8 mouse cellular contexts compared by ENCODE assay signal in genomic region chr17:29491591-29492268, GRCm38 (mm10). TPM values are rescaled to one million over a fixed set of nuclear protein-coding genes. Genes with fewer than 3 reads are reported as not detected.
DNase-seq lines count a peak whose midpoint lies in the region; ATAC-seq and TF ChIP-seq lines count a peak whose summit lies in the region.

No protein-coding gene starts in this region.

- H3K27me3 ChIP-seq in heart, embryonic 15.5 days: no peaks in the 10 kb centered on the region
- no peaks in the 10 kb centered on the region for H3K27me3 ChIP-seq in lung, embryonic 15.5 days

- H3K9ac ChIP-seq in ES-E14 (ENCODE audit: insufficient read depth, low read depth, low read length, poor library complexity, severe bottlenecking): peak overlapping the region; percentile 98
- peak overlapping the region; percentile 98 for H3K9ac ChIP-seq in heart, embryonic 15.5 days
- peak overlapping the region; percentile 74 for H3K9ac ChIP-seq in lung, embryonic 15.5 days

- no peaks in the 10 kb centered on the region for H3K9me3 ChIP-seq in ES-E14 (ENCODE audit: control insufficient read depth, insufficient read depth, low read depth, low read length)
- H3K9me3 ChIP-seq in heart, embryonic 15.5 days (replicated peaks): no peaks in the 10 kb centered on the region
- H3K9me3 ChIP-seq in lung, embryonic 15.5 days: no peaks in the 10 kb centered on the region

- ATAC-seq in heart, embryonic 15.5 days (replicated peaks; ENCODE audit: insufficient number of reproducible peaks, insufficient read depth, low FRiP score, low read depth): no peak
- no peak for ATAC-seq in lung, embryonic 15.5 days (ENCODE audit: borderline replicate concordance, extremely low read depth, low FRiP score, low TSS enrichment)
- ATAC-seq in granulocyte monocyte progenitor cell, adult 5-6 weeks (replicated peaks; ENCODE audit: poor library complexity, severe bottlenecking): no peak

- DNase-seq in ES-E14 (ENCODE audit: low read depth, low spot score): peak; percentile 56
- DNase-seq in adrenal gland, postnatal 25 days: peak; percentile 75
- peak; percentile 78 for DNase-seq in kidney, postnatal 10 days
- DNase-seq in ovary, postnatal 36 days (ENCODE audit: low spot score): peak; percentile 70

- peaks cover 2 to 4% of the 10 kb centered on the region in 2 experiments; a peak in 2 of 4 replicates for H3K4me1 ChIP-seq in ES-E14 (ENCODE audit: control insufficient read depth in 2 of 2, insufficient read depth in 2 of 2, low read length in 2 of 2, poor library complexity in 1 of 2)
- peaks cover 3% of the 10 kb centered on the region; the same call in 1 of the 2 replicates for H3K4me1 ChIP-seq in embryonic fibroblast, embryonic 13.5 days (ENCODE audit: control insufficient read depth, insufficient read depth, low read length)
- peaks cover 23% of the 10 kb centered on the region for H3K4me1 ChIP-seq in heart, embryonic 15.5 days (replicated peaks)
- peaks cover 18% of the 10 kb centered on the region for H3K4me1 ChIP-seq in lung, embryonic 15.5 days

- peak overlapping the region; percentile 71 to 99 for H3K4me3 ChIP-seq in ES-E14 (ENCODE audit: insufficient read depth in 1 of 2, low read depth in 1 of 2, low read length in 2 of 2, poor library complexity in 1 of 2, severe bottlenecking in 1 of 2)
- H3K4me3 ChIP-seq in embryonic fibroblast, embryonic 13.5 days (ENCODE audit: insufficient read depth, low read length): peak overlapping the region; percentile 73
- peak overlapping the region; percentile 89 for H3K4me3 ChIP-seq in heart, embryonic 15.5 days
- H3K4me3 ChIP-seq in lung, embryonic 15.5 days: peak overlapping the region; percentile 88

- peaks cover 35% of the 10 kb centered on the region for H3K36me3 ChIP-seq in ES-E14 (ENCODE audit: control insufficient read depth, insufficient read depth, low read length, poor library complexity, severe bottlenecking)
- H3K36me3 ChIP-seq in heart, embryonic 15.5 days: peaks cover 15% of the 10 kb centered on the region
- H3K36me3 ChIP-seq in lung, embryonic 15.5 days: peaks cover 13% of the 10 kb centered on the region; the same call in 1 of the 2 replicates

- under 1% methylated on average over 48 of the region's 48 CpGs for WGBS in heart, embryonic 15.5 days
- under 1% methylated on average over 48 of the region's 48 CpGs for WGBS in lung, embryonic 15.5 days

- TF ChIP-seq CTCF in embryonic fibroblast, embryonic 13.5 days (IDR thresholded peaks at IDR 0.05; ENCODE audit: borderline replicate concordance, insufficient read depth, low read length): no peak

- H3K27ac ChIP-seq in ES-E14 (ENCODE audit: insufficient read depth, low read depth, low read length, poor library complexity, severe bottlenecking): peak overlapping the region; percentile 76
- peak overlapping the region; percentile 68 for H3K27ac ChIP-seq in embryonic fibroblast, embryonic 13.5 days (ENCODE audit: insufficient read depth, low read length)
- peak overlapping the region; percentile 94 for H3K27ac ChIP-seq in heart, embryonic 15.5 days
- H3K27ac ChIP-seq in lung, embryonic 15.5 days: peak overlapping the region; percentile 86

- peak overlapping the region; percentile 66 for H3K4me2 ChIP-seq in heart, embryonic 15.5 days
- peak overlapping the region; percentile 88 for H3K4me2 ChIP-seq in lung, embryonic 15.5 days

- no peak for TF ChIP-seq POLR2A in embryonic fibroblast, embryonic 13.5 days (IDR thresholded peaks at IDR 0.05; ENCODE audit: low read depth, low read length)

- in situ Hi-C loops in ES-E14 (cut with MboI; ENCODE audit: low sequenced_read_pairs in 2 of 2, unreplicated experiment in 2 of 2): no loop called here

TF ChIP-seq in ES-E14, 5 proteins besides CTCF, POLR2A, EP300 and RAD21:
- no peak for TF ChIP-seq CHD2 (IDR thresholded peaks at IDR 0.05; ENCODE audit: low read depth, low read length)
- TF ChIP-seq HCFC1 (IDR thresholded peaks at IDR 0.05; ENCODE audit: borderline replicate concordance, insufficient read depth, low read length): no peak
- TF ChIP-seq MAFK (IDR thresholded peaks at IDR 0.05; ENCODE audit: insufficient read depth, low read depth, low read length): no peak
- no peak for TF ChIP-seq ZC3H11A (IDR thresholded peaks at IDR 0.05; ENCODE audit: borderline replicate concordance, low read depth, low read length)
- TF ChIP-seq ZNF384 (IDR thresholded peaks at IDR 0.05; ENCODE audit: low read depth, low read length): no peak
TF ChIP-seq in ES-E14: peak in this region for 0.

RNA-seq across cellular contexts. Expression of gene Pim1, which starts 1.2 kb away (rescaled TPM):
- total RNA-seq in ES-E14 (2012; rRNA removed): 75.3 and 82.0 TPM in 2 replicates
- total RNA-seq in adrenal gland, postnatal 25 days (2021): 88.8 and 160 TPM in 2 replicates
- polyA plus RNA-seq in embryonic fibroblast, embryonic 13.5 days (2011; ENCODE audit: insufficient read length, low read depth, missing spikeins): 27.5 and 30.7 TPM in 2 replicates
- polyA plus RNA-seq in heart, embryonic 15.5 days (2015; fragmentation: Nextera tagmentation; extraction: Ambion mirVana): 17.9 and 18.2 TPM in 2 replicates
- 16.3 and 17.2 TPM in 2 replicates for polyA plus RNA-seq in lung, embryonic 15.5 days (2015; fragmentation: Nextera tagmentation; extraction: Ambion mirVana)
- 33.0 and 59.6 TPM in 2 replicates for total RNA-seq in granulocyte monocyte progenitor cell, adult 5-6 weeks (2014; fragmentation: Nextera tagmentation)
- 89.9 and 94.0 TPM in 2 replicates for total RNA-seq in granulocyte monocyte progenitor cell, adult 5-6 weeks (2017)

RNA-seq across cellular contexts. Expression of gene Gm17657, which starts 57.7 kb away (rescaled TPM):
- total RNA-seq in ES-E14 (2012; rRNA removed): 18.3 TPM in 2 replicates
- total RNA-seq in adrenal gland, postnatal 25 days (2021): not detected in 2 replicates
- polyA plus RNA-seq in embryonic fibroblast, embryonic 13.5 days (2011; ENCODE audit: insufficient read length, low read depth, missing spikeins): not detected in 2 replicates
- not detected in 2 replicates for polyA plus RNA-seq in heart, embryonic 15.5 days (2015; fragmentation: Nextera tagmentation; extraction: Ambion mirVana)
- polyA plus RNA-seq in lung, embryonic 15.5 days (2015; fragmentation: Nextera tagmentation; extraction: Ambion mirVana): not detected in 2 replicates
- 0.47 TPM in 1 of 2 replicates, not detected in the other for total RNA-seq in granulocyte monocyte progenitor cell, adult 5-6 weeks (2014; fragmentation: Nextera tagmentation)
- not detected in 2 replicates for total RNA-seq in granulocyte monocyte progenitor cell, adult 5-6 weeks (2017)

RNA-seq across cellular contexts. Expression of gene Tbc1d22b, which starts 57.9 kb away (rescaled TPM):
- total RNA-seq in ES-E14 (2012; rRNA removed): 8.3 and 8.6 TPM in 2 replicates
- total RNA-seq in adrenal gland, postnatal 25 days (2021): 28.4 and 30.7 TPM in 2 replicates
- polyA plus RNA-seq in embryonic fibroblast, embryonic 13.5 days (2011; ENCODE audit: insufficient read length, low read depth, missing spikeins): 10.7 and 13.6 TPM in 2 replicates
- polyA plus RNA-seq in heart, embryonic 15.5 days (2015; fragmentation: Nextera tagmentation; extraction: Ambion mirVana): 8.5 and 13.0 TPM in 2 replicates
- polyA plus RNA-seq in lung, embryonic 15.5 days (2015; fragmentation: Nextera tagmentation; extraction: Ambion mirVana): 14.8 and 15.6 TPM in 2 replicates
- 24.8 and 34.1 TPM in 2 replicates for total RNA-seq in granulocyte monocyte progenitor cell, adult 5-6 weeks (2014; fragmentation: Nextera tagmentation)
- total RNA-seq in granulocyte monocyte progenitor cell, adult 5-6 weeks (2017): 8.3 and 10.2 TPM in 2 replicates

Comparison
In these comparisons a context has a peak if more than half of its experiments do, and no peak if none do; other contexts are left out.
1. RNA of gene Gm17657, which starts 57.7 kb away (total RNA-seq): 18.3 TPM in ES-E14; not detected in adrenal gland, postnatal 25 days and 0.47 TPM in granulocyte monocyte progenitor cell, adult 5-6 weeks; every median in the first group is over 10 times any median in the second.
2. Peak in every context shown above with its lines, with median percentiles within 50 percentile points of each other: DNase-seq, H3K27ac ChIP-seq, H3K4me3 ChIP-seq and H3K9ac ChIP-seq.